Mouse (Mus musculus) stomach, postnatal 0 days (tissue): Measurements from ENCODE around the gene U2surp.

Source experiments
- CTCF ChIP-seq: IDR thresholded peaks from 2 replicates; pipeline ENCODE4 v1.5.1; 2016; ENCODE audit warnings: antibody characterized with exemption, low read depth, mild to moderate bottlenecking, moderate library complexity
- EP300 ChIP-seq: optimal IDR thresholded peaks from 2 replicates; pipeline ENCODE3; 2016; ENCODE audit warnings: antibody characterized with exemption

GRCm38 (mm10) chr9:95521031-95521430 lies 9.2 kb upstream of the U2surp start:
- TF ChIP-seq CTCF (no peak), EP300 (no peak)
